Mouse (Mus musculus): ENCODE results near the gene Mrps12.

Gene Mrps12

GRCm38 (mm10) chr7:28758623-28759022 is 17.0 kb upstream of the Mrps12 start:
- DNase-seq, result no peak

GRCm38 (mm10) chr7:28756079-28756478 is 14.5 kb upstream of the Mrps12 start, which contains the start of gene Ccer2:
Gene Ccer2, plus strand, starts transcription at chr7:28756174.
- DNase-seq, result no peak

- no peak for DNase-seq
Observed at GRCm38 (mm10) chr7:28749935-28750334, 8.3 kb upstream of the Mrps12 start.

DNA sequence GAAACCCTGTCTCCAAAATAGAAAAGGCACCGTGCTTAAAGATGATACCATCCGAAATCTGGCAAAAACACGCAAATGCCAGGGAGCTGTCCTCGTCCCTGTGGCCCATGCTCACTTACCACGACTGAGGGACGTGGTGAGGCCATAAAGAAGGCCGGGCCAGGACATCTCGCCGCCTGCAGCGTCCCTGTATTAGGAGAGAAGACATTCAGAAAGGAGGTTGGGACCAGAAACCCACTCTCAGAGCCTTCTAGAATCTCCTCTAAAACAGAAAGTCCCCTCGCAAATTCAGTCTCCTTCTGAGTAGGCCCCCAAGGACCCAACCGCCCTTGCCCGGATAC is 282 bp downstream of the Mrps12 start:
- peak in 1 of 2 experiments; percentile 16 for DNase-seq

- no peak for DNase-seq
Observed at GRCm38 (mm10) chr7:28740949-28741348, 671 bp downstream of the Mrps12 start.

GRCm38 (mm10) chr7:28739829-28740228 is 1.8 kb downstream of the Mrps12 start:
- DNase-seq, result no peak

DNA sequence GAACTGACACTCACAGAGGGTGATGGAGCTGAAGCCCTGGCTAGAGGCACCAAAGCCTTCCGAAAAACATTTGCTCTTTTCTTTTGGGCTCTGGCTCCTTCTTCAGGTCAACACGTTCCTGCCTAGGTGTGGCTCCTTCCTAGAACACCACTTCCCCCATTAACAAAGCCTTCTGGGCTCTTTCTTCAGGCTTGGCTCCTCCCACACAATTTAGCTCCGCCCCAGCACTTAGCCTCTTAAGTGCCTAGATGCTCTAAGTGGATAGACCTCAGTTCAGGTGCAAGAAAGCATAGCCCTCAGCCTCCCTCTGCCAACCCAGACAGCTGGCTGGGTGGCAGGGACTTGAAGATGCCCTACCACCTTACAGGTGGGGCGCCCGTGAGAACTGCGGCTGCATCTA is 5.9 kb downstream of the Mrps12 start:
- no peak for DNase-seq

DNA sequence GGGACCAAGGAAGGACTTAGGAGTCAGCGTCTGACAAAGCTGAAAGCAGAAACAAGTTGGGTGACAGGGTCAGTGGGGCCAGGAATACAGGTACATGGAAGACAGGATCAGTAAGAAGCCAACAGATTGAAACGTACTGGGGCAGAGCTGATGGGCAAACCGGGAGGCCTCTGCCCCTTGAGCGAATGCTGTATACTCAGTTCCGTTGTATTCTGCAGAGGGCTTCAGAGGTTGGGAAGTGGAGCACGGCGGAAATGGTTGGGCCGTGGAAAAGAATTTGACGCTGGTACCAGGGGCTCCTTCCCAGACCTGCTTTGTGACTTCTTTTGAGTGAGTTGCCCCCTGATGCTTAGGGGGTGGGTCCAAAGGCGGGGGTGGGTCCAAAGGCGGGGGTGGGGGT is 8.4 kb downstream of the Mrps12 start:
- no peak for DNase-seq

DNA sequence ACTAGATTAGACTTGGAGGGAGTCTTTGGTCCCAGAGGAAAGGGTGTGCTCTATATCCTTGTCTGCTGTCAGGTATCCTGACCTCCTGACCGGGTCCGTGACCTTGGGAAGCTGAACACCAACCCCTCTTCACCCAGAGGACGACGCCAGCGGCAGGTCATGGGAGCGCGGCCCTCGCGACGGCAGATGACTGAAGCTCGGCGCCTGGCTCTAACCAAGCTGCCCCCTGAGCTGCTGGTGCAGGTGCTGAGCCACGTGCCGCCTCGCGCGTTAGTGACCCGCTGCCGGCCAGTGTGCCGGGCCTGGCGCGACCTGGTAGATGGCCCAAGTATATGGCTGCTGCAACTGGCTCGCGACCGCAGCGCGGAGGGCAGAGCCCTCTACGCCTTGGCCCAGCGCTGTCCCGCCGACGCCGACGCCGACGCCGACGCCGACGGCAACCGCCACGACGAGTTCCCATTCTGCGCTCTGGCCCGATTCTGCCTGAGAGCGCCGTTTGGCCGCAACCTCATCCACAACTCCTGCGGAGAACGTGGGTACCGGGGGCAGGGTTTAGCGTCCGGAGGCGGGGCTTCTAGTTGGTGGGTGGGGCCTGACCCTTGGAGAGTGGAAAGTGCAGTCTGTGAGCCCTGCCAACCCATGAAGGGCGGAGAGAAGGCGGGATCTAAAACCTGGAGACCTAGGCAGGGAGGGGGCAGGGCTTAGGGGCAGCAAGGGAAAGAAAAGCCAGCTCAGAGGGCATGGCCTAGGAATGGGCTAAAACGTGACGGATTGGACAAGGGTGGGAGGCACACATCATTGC is 9.1 kb downstream of the Mrps12 start:
- DNase-seq, result peak; percentile 94 to 95

DNA sequence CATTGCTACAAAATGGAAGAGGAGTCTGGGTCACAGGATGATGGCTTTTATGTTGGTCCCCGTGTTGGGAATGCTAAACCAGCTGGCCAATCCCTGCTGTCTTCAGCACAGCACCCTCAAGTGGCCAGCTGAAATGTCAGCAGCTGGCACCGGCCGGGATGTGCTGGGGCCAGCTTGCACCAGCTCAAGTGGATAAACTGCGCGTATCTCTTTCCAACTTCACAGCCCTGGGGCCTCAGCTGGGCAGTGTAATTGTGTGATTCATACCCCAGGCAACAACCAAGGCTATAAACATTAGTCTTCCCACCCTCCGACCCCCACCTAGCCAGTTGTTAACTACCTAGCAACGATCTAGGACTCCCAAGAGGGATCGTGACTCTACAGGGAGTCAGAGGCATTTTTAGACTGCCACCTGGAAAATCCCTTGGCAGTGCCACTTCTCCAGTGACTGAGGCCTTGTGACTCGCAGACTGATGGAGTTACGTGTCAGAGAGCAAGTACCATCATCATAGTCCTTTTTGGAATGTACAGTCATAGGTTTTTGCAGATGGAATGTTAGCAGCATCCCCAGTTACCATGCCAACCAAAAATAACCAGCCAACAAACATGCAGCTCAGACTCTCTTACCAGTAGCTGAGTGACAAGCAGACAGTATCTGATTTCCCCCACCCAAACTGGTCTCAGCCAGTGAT is 13.8 kb downstream of the Mrps12 start:
- DNase-seq, result peak in 1 of 2 experiments; percentile 53

GRCm38 (mm10) chr7:28726600-28726999 is 15.0 kb downstream of the Mrps12 start:
- DNase-seq, result peak; percentile 57 to 85

DNA sequence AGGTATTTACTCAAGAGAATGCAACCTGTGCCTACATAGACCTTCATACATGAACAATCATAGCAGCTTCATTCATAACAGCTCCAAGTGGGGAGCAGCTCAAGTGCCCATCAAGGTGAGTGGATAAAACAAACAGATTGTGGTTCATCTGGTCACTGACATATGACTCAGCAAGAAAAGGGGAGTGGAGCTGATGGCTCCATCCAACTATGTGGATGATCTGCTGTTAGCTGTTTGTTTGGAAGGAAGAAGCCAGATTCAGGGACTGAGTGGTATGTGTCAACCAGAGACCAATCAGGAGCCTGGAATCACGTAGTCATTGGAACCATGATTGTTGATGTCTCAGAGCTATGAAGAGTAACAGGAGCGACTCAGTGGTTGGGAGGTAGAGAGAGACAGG is 17.0 kb downstream of the Mrps12 start:
- DNase-seq, result no peak

GRCm38 (mm10) chr7:28722079-28722478 is 19.5 kb downstream of the Mrps12 start:
- no peak for DNase-seq

DNA sequence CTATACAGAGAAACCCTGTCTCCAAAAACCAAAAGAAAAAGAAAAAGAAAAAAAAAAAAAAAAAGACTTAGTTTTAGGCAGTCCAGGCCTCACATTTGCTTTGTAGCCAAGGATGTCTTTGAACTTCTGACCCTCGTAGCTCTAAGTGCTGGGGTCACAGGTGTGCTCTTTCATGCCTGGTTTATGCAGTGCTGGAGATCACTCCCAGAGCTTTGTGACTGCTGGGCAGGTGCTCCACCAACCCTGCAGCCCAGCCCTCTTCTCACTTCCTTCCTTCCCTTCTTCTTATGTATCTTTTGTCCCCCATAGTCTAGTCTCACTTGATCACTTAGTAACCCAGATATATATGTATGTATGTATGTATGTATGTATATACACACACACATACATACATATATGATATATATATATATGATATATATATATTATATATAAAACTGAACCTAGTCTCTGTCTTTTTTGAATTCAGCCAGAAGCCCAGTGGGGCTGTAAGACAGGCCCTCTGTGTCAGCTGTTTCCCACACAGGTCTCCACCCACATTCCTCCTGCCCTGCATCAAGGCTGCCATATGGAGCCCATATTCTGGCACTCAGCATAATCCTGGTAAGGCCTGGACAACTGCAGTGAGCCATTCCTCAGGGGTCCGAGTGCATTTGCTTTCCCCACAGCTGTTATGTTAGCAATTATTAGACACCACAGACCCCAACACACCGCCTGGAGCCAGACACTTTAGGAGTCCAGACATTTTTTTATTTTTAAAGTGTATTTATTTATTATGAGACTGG is 20.7 kb downstream of the Mrps12 start:
- no peak for DNase-seq

DNA sequence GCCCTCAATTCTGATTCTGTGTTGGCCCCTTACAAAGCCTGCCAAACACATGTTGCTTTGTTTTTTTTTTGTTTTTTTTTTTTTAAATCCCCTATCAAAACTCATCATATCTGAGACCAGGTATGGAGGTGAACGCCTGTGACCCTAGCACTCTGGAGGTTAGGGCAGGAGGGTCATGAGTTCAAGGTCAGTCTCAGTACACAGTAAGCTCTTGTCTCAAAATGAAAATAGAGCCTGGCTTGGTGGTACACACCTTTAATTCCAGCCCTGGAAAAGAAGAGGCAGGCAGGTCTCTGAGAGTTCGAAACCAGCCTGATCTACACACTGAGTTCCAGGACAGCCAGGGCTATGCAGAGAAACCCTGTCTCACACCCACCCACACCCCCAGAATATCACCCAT is 22.0 kb downstream of the Mrps12 start:
- no peak for DNase-seq

- no peak for DNase-seq
Observed at GRCm38 (mm10) chr7:28719159-28719558, 22.5 kb downstream of the Mrps12 start.

GRCm38 (mm10) chr7:28717726-28718125 is 23.9 kb downstream of the Mrps12 start:
- DNase-seq, result no peak

DNA sequence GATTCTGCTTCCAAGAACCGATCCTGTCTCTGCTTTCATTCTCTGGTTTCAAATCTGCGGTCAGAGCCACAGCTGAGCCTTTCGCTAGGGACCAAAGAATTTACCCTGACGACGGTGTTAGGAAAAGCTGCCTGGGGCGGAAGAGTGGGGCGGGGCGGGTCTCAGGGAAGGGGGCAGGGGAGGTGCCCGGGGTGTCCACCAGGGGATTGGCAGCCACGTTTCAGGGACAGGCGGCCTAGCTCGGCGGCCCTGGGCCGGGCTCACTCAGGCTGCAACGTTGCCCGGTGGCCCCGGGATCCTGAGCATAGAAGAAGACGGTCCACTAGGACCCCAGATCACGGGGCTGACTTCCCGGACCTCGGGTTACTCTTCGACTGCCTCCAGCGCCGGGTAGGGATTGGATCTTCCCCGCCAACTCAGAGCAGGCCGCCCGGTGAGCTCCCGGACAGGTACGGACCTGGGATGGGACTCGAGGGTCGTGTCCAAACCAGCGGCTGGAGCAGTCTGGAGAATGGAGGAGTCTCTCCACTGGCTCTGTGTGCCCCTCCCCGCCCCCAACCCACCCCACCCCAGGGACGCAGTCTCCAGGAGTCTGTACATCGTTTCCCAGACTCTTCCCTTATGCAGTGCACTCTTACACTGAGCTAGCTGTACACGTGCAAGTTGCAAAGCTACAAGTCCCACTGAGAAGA is 24.9 kb downstream of the Mrps12 start, which contains the start of gene Fbxo17:
TSS of gene Fbxo17 (plus strand) at position 215 of the 692 bp plus-strand sequence.
- DNase-seq, result peak; percentile 47 to 73

GRCm38 (mm10) chr7:28715598-28715997 is 26.0 kb downstream of the Mrps12 start:
- no peak for DNase-seq

- no peak for DNase-seq
Observed at GRCm38 (mm10) chr7:28714667-28715066, 27.0 kb downstream of the Mrps12 start.

DNA sequence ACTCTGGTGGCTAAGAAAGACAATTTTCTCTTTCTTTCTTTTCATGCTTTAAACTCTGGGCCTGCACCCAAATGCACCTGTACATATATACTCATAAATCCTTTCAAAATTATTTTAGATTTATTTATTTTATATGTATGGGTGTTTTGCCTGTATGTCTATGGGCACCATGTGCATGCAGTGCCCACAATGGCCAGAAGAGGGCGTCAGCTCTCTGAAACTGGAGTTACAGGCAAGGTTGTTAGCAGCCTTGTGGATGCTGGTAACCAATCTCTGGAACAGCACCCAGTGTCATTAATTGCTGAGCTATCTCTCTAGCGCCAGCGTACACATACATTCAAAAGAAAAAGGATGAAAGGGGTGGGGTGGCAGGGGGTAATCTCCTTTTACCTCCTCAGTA is 30.7 kb downstream of the Mrps12 start:
- peak in 1 of 2 experiments; percentile 19 for DNase-seq

GRCm38 (mm10) chr7:28709454-28709853 is 32.2 kb downstream of the Mrps12 start:
- DNase-seq, result no peak
